Mouse (Mus musculus) E14TG2a.4 (cell line): ENCODE measurements at regions not wholly inside any gene's neighbourhood (a gene's known extent, or its start where the extent isn't known, plus 50 kb on each side); places are given as distances from the start of the nearest gene placed in this dataset.

ENCODE experiments used
- CTCF ChIP-seq: conservative IDR thresholded peaks from 2 replicates; pipeline ENCODE4 v1.5.1; 2014; ENCODE audit warnings: low read length
- NANOG ChIP-seq: IDR thresholded peaks from 2 replicates; pipeline ENCODE4 v1.6.1; 2014; ENCODE audit warnings: borderline replicate concordance, low read length, mixed read lengths
- POU5F1 ChIP-seq: IDR thresholded peaks from 2 replicates; pipeline ENCODE4 v1.6.1; 2014; ENCODE audit warnings: low read length, borderline replicate concordance

- TF ChIP-seq CTCF, result no peak
- TF ChIP-seq NANOG, result no peak
- no peak for TF ChIP-seq POU5F1
Measured at GRCm38 (mm10) chr7:90048401-90049307, 67.9 kb upstream of the Eed start.
